Mouse (Mus musculus) mouse trophoblast stem cell (cell line): Measurements from ENCODE around the gene Tbc1d24.

Experiments used
- in situ Hi-C, 2 experiments: fragments of 300-500 bp; cut with MseI, MboI; formaldehyde crosslinking; loops; 2 replicates in 1 of 2; 3 replicates in 1 of 2; pipeline ENCODE4 v1.15.1; 2025

Gene Tbc1d24

DNA sequence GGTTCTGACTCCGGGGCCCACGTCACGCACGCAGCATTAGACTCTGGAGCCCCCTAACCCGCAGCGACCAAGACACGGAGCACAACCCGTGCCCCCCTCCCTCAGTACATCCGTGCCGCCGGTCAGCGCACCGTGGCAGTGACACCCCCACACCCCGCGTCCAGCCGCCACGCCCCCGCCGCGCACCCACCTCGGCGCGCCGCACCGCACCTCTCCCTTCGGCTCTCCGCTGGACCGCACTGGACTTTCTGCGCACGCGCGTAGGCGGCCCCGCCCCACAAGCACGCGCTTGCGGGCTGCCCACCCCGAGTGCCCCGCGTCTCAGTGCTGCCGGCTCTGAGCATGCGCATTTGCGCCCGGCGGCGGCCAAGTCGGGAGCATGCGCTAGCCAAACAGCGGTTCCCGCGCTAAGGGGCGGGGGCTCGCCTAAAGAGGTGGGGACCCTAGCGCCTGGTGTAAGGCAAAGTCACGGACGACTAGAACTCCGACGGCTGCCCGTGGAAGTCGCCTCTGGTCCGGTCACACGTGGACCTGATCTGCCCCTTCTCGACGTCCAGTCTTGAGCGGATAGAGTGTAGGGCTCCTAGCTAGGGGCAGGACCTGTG, at the start of gene Tbc1d24:
Gene Tbc1d24 (minus strand): TSS at position 279 of the 605 bp plus-strand sequence.
- in situ Hi-C loops: no loop called here

DNA sequence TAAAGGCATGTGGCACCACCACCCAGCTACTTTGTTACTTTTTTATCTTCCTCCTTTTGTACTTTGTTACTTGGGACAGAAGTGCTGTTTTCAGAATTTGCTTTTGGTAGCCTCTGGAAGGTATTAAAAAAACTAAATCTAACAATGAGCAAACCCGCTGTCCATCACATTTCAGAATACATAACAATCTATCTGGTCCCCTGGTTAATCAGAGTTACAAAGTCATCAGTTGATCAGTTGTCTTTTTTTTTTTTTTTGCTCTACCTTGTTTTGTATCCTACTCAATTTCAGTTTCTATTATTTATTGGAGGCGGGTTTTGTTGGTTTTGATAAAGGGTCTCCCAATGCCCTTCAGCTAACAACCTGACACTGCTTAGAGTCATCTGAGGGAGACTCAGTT, 47.0 kb upstream of the Tbc1d24 start:
- in situ Hi-C loops: no loop called here

DNA sequence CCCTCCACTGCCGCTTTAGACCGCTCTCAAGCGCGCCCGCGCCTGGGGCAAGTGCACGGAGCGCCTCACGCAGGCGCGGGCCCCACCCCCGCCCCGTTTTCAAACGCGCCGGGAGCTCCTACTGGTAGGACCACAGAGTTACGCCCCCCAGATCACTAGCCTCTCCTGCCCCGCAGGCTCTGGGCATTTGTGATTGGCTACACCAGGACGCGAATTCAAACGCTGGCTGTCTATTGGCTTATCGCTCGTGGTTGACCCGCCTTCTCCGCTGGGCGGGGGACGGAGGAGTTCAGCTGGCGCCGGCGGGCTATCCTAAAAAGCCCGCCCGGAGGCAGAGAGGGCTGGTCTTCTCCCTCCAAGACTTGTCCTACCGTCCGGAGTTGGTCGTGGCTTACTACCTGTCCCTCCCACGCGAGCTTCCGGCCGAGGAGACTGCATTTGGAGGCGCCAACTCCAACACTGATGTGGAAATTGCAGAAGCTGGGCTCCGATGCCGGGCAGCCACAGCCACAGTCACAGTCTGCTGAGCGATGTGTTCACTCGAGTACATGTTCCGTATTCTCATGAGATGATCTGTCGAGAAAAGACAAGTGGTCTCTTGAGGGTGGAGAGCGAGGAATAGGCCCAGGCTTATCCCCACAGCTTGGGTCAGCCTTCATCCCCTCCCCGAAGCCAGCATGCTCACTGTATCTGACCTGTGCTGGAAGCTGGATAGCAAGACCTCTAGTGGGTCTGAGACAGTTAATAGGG, 46.1 kb upstream of the Tbc1d24 start, which contains the start of gene Ccnf:
Gene Ccnf (minus strand): TSS at position 165 of the 750 bp plus-strand sequence.
- in situ Hi-C loops: no loop called here

DNA sequence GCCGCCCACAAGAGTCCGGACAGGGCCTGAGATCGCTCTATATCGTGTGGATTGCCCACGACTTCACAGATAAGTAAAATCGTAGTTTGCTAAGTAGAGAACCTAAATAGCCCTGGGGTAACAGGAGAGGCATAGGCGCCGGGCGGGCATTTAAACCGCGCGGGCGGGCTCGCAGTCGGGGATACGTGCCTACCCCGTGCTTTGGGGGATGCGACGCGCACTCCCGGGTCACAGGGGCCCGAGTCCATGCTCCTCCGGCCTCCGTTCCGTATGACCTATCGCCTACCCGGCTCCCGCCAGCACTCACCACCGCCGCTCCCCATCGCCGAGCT, 45.6 kb upstream of the Tbc1d24 start:
- in situ Hi-C loops: no loop called here

DNA sequence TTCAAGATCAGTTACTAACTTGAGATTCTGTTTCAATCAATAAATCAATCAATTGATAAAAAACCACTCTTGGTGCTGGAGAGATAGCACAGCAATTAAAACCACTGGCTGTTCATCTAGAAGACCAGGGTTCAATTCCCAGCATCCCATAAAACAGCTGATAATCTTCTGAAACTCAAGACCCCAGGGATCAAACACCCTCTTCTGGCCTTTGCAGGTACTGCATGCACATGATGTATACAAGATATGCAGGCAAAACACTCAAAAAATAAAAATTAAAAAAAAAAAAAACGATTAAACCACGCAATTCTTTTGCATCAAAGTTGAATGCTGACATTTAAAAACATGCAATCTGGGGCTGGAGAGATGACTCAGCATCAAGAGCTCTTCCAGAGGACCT, 43.3 kb upstream of the Tbc1d24 start:
- in situ Hi-C loops: loop anchor here in 1 of 2 experiments (10.0 kb wide), 1 partner anchor 74 kb away; no protein-coding TSS in a partner anchor

DNA sequence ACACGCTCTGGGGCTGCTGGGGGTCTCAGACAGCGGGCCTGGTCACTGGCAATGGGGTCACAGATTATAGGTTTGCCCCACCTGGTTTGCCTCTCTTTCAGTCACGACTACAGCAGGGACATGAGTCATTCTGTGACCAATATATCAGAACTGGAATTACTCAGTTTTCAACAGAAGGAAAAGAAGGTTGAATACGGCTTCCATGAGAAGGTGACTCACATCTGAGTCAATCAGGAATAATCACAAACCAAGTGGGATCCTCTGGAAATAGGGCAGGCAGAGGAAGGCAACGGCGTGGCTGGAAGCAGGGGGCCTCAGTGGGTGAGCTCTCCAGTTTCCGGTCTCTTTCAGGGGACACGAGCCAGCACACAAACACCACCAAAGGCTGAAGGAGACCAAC, 38.7 kb upstream of the Tbc1d24 start:
- in situ Hi-C loops: loop anchor here in 1 of 2 experiments (10.0 kb wide), 1 partner anchor 69 kb away; no protein-coding TSS in a partner anchor

DNA sequence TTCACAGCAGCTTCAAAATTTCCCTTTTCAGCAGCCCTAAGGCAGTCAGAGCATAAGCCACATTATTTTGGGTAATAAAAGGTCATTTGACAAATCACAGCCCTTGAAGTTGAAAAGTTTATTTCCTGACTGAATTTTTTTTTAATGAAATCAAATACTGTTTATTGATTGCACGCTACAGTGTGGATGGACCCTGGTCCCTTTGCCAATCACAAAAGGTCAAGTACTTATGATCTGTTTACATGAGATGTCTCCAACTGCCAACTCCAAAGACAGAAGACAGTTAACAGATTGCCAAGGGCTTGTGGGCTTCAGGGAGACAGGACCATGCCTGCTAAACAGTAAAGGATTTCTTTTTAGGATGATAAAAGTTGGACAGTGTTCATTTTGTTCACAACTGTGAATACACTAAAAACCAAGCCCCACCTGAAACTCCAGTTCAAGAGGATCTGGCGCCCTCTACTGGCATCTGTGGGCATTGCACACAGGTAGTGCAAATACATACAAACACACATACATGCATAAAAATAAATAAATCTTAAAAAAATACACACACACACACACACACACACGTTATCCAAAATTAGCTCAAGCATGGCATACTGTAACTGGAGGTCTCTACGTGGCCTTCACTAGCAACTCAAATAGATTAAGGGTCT, 38.1 kb upstream of the Tbc1d24 start:
- in situ Hi-C loops: loop anchor here in 1 of 2 experiments (10.0 kb wide), 1 partner anchor 69 kb away; no protein-coding TSS in a partner anchor

DNA sequence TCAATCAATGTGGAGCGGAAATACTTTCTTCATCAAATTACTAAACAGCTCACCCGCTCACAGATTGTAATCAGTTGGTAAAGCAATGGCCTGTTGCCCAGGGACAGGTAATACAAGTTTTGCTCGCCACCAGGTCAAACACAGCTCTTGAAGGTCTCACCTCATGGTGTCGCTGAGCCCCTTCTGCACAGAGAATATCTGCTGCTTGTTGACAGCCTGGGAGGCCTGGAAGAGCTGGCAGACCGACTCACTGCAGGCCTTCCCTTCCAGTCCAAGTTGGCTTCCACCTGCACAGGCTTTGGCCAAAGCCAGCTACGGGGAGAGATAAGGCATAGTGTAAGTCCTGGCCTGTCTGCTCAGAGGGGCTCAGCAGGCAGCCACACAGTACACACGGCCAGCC, 31.6 kb upstream of the Tbc1d24 start:
- in situ Hi-C loops: no loop called here

DNA sequence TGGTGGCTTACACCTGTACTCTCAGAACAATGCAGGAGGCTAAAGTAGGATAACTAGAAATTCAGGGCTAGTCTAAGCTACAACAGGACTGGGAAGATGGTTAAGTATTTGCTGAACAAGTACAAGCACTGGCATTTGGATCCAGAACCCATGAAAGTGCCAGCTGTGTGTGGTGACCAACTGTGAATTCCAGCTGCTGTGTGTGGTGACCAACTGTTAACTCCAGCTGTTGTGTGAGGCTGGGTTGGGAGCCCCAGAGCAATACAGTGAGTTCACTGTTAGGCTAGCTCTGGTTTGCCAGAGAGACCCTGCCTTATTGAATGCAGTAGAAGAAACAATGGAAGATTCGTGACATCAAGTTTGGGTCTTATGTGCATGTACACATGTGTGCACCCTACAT, 31.1 kb upstream of the Tbc1d24 start:
- in situ Hi-C loops: no loop called here

DNA sequence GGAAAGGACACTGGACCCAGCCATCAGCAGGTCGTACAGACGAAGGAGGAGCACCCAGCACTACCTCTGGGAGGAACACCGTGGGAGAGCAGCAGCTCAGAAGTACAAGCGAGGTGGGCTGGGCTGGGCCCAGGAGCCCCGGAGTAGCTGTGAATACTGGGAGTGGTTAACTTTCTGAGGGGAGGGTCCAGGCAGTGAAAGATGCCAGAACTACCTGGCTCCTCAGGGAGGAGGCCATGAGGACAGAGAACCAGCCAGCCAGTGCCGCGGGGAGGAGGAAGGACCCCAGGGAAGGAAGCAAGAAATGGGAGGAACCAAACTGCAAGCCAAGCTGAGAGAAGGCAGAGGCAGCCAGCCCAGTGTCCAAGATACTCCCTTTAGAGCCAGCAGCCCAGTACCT, 22.6 kb upstream of the Tbc1d24 start:
- in situ Hi-C loops: no loop called here

DNA sequence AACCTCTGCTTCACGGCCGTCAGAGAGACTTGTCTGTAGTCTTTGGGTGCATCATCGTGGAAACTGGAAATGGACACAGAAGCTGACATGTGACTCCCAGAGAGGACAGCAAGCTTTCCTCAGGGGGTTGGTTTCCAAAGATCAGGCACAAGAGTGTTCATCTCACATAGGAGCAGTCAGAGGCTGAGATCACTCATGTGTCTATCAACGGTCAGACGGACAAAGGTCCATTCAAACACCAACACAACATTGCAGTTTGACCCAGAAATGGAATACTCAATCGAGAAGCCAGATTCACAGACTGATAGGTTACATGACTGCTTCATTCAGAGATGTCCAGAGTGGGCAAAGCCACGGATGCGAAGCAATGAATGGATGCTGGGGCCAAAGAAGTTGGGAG, 21.4 kb upstream of the Tbc1d24 start:
- in situ Hi-C loops: no loop called here

DNA sequence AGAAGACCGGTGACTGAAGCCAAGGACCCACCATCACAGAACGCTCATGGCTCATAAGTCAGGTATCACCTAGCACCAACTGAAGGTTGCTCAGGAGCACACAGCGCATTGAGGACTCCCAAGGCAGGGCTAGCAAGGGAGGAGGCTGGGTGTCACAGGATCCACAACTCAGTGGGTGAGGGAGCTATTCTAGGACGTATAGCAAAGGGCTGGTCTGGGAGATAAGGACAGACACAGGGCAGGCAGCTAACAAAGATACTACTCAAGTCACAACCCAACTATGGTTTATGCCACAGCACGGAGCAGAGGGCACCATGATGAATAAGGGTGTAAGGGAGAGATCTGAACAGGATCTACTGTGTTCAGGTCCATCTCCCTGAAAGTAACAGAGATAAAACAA, 20.5 kb upstream of the Tbc1d24 start:
- in situ Hi-C loops: no loop called here

DNA sequence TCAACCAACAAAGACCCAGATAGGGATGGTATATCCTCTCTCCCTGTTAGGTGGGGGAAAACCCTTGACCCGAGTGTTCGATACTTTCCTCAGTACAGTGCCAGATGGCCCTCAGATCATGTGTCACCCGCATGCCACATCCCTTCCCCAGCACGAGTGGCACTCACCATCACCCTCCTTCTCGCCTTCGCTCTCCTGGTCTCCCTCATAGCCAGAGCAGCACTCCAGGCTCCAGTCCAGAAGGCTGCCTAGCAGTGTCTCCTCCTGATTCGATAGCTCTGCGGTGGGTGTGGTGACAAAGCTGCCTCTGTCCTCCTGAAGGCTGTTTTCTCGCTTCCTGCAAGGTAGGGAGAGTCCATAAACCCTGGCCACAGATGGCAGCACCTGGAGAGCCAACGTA, 19.4 kb upstream of the Tbc1d24 start:
- in situ Hi-C loops: no loop called here

DNA sequence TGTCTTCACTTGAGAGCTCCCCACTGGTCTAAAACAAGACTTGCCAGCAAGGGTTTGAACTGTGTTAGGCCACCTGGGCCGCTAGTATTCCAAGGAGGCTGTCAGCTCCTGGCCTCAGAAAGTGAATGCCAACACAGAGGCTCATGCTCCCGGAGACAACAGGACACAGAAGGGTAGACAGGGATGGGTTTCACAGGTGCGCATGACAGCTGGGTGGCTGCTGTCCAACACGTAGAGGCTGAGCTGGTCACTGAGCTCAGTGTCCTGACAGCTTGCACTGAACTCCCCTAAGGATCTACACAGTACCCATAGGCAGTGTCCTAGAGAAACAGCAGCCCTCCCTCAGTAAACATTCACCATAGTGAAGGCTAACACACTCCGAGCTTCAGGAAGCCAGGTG, 18.2 kb upstream of the Tbc1d24 start:
- in situ Hi-C loops: no loop called here

DNA sequence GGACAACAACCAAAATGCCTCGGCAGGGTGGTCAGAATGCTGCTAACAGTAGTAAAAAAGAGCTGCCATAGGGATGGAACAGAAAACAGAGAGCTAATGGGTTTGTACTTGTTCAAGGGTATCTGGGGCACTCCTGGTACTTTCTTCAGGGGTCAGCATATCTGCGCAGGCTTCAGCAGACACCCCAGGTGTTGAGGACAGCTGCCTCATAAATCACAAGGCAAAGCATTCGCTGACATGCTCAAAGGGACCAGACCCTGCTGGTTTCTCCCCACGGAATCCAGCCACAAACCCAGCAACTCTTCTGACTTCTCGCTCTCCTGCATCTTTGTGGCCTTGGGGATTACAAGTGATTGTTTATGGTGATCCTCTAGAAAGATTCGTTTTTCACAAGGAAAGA, 17.3 kb upstream of the Tbc1d24 start:
- in situ Hi-C loops: no loop called here

DNA sequence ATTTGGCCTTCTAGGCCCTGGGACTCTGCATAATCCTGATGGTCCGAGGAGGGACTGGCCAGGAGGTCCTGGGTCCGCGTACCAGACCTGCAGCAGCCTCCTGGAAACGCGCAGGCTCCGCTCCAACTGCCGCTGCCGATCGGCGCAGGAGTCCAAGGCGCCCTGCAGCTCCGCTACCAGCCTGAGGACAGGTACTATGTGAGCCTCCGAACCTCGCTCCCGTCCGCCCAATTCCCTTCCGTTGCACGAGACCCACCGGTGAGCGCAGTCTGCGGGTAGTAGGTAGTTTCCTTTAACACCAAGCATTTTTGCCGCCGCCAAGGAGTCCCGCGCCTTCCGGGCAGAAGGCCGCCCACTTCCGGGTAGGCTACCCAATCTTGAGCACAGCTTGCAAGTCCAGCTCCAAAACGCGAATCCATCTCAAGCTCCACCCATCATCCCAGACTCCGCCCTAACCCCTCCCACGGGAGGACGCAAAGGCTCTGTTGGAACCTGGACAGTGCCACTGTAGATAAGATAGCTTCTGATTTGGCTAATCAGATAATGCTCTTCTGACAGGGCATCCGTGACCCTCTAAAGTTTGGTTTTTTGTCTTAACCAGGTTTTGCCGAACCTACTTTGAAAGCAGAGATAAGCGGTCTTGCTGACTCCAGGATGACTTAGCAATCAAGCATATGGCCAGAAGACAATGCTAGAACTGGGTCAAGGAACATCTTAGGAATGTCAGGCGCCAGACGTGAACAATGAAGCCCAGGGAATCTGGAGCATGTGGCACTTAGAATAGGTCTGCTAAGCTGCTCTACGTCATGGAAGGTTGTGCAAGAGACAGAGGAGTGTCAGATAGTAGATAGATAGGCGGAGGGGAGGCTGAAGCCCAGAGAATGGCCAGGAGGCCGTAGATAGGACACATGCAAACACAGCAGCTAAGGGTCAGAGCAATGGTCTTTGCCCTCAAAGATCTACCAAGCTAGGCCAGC, 15.4 kb upstream of the Tbc1d24 start, which contains the start of gene Tedc2:
Gene Tedc2 (minus strand): TSS at position 417 of the 977 bp plus-strand sequence.
- in situ Hi-C loops: no loop called here

DNA sequence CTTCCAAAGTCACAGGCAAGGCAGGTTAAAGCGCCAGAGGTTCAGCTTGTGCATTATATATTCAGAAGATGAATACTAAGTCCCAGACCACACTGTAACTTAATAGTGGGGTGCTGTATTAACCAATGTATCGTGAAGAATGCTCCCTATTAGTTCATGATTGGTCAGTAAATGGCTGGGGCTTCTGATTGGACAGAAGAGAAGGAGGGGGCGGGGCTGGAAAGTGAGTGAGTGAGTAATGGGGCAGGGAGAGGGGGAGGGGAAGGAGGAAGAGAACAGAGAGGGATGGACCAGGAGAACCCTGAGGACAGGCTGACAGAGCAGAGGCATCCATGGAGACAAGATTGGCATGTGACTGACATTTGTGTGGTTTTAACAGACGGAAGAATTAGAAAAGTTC, 11.5 kb upstream of the Tbc1d24 start:
- in situ Hi-C loops: no loop called here

DNA sequence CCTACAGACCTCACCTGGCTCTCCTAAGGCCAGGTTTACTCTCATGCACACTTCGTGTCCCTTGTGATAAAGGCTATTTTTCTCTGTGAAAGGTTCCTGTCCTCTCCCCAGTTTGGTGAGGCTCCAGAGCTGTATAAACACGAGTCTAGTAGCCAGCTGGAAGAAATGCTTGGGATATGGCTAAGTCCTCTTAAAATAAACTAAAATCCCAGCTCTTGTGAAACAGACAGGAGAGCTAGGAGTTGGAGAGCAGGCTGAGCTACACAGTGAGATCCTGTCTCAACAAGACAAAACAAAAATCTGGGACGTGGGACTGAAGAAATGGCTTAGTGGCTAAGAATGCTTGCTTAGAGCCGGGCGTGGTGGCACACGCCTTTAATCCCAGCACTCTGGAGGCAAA, 7.8 kb upstream of the Tbc1d24 start:
- in situ Hi-C loops: no loop called here

DNA sequence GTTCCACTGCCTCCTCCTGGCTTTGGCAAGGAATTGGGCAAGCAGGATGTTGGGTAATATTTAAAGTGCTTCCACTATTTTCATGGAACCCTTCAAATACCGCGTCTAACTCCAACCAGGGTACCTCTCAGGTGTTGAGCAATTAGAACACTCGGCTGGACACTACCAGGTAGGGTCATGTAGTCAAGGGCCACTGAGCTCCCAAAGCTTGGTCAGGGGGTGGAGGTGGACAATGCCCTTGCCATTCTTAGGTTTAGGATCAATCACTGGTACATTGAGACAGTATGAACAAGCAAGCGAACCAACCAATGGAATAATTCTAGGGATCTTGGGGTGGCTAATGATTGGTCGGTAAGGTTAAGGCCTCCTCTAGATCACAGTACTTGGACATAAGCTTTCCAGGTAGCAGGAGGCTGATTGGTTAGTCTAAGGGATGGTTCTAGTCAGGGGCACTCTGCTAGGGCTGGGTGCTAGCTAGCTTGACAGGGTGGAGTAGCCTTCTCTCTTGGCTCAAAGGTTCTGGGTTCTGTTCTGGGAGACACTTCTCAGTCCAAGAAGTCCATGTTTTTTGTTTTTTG, 7.2 kb upstream of the Tbc1d24 start:
- in situ Hi-C loops: no loop called here

DNA sequence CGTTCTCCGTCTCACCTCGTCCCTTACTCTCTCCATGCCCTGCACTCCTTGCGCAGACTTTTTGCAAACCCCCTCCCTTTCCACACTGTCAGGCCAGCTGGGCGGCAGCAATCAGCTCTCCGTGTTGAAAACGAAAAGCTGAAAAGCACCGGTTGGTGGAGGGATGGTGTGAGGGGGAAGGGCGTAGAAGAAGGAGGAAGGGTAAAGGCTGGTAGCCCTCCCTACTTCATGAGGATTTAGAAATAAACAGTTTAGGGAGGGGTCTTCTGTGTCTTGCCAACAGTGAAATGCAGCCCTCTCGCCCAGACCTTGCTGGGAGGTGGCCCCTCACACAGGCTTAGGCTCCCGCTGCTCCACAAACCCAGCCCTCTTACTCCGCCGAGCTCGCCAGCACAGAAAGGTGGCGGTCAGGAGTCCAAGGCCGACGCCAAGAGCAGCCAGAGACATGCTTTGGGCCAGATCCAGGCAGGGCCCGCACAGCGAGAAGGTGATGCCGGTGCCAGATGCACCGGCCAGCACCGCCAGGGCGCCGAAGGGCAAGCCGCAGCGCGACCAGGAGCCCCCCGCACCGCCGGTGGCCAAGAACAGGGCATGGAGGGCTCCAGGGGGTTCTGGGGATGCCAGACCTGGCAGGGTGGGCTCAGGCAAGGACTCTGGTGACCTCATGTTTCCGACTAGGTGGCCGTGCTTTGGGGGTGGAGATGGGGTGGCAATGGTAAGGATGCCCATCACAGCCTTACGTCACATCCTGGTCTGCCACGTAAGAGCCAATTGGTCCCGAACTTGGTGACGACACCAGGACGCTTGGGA, 6.5 kb upstream of the Tbc1d24 start:
- in situ Hi-C loops: no loop called here
